Mouse (Mus musculus): ENCODE measurements around the gene Gm8279. TPM values are rescaled to one million over a fixed set of nuclear protein-coding genes. Genes with fewer than 3 reads are reported as not detected.

Gm8279 gene
- polyA plus RNA-seq (2015; fragmentation: Nextera tagmentation; extraction: Ambion mirVana): not detected in 2 replicates

DNA sequence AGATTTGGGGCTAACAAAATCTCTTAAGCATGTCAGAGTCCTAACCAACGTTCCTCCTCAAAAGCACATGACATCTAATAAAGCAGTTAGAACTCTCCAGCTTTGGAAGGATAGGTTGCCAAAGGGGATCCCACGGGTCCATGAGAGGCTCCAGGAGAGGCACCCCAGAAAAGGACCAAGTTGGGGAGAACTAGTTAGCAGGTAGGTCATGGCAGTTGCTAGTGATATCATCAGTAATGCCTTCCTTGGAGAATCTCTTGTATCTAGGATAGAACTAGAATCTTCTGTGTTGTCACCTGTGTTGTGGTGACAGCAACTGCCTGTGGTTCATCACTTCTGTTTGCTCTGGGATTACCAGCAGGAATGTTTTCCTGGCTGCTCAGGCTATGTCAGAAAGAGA is at the start of gene Gm8279:
Gene Gm8279 (plus strand): TSS at position 301 of the 400 bp plus-strand sequence.

DNA sequence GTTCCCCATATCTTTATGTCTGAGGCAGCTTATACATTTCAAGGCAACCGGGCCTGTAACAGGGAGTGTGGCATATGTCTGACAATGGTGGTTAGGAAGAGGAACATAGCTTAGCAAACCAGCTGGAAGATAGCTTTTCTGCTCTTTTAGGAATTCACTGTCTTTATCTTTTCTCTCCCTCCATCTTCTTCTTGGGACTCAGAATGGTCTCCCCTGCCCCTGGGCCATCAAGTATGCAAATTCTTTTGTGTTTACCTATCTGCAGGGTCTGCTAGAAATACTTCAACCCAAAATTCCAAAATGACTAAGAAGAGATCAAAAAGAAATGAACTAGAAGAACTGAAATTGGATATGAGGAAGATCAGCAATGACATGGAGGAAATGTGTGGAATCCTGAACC is 32.9 kb downstream of the Gm8279 start, which contains the start of gene Gm3317:
Gene Gm3317 (plus strand): TSS at position 301 of the 400 bp plus-strand sequence.

DNA sequence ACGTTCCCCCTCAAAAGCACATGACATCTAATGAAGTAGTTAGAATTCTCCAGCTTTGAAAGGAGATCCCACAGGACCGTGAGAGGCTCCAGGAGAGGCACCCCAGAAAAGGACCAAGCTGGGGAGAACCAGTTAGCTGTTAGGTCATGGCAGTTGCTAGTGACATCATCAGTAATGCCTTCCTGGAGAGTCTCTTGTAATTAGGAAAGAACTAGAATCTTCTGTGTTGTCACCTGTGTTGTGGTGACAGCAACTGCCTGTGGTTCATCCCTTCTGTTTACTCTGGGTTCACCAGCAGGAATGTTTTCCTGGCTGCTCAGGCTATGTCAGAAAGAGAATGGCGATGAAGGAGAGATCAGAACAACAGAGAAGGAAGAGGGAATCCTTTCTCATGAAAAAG is 54.2 kb downstream of the Gm8279 start, which contains the start of gene Gm8271:
Gene Gm8271 (plus strand): TSS at position 301 of the 400 bp plus-strand sequence.

Other genes with a start within 250 kb of the Gm8279 start
- not detected in 2 replicates for gene Gm3278, start 239.1 kb upstream of the Gm8279 start, polyA plus RNA-seq (2015; fragmentation: Nextera tagmentation; extraction: Ambion mirVana)
- not detected in 2 replicates for gene Gm8297, start 147.6 kb upstream of the Gm8279 start, polyA plus RNA-seq (2015; fragmentation: Nextera tagmentation; extraction: Ambion mirVana)
- not detected in 2 replicates for gene Gm3298, start 115.6 kb upstream of the Gm8279 start, polyA plus RNA-seq (2015; fragmentation: Nextera tagmentation; extraction: Ambion mirVana)
- not detected in 2 replicates for gene 4930555G01Rik, start 80.9 kb upstream of the Gm8279 start, polyA plus RNA-seq (2015; fragmentation: Nextera tagmentation; extraction: Ambion mirVana)
- 0.15 and 0.55 TPM in 2 replicates for gene Gm8281, start 60.5 kb upstream of the Gm8279 start, polyA plus RNA-seq (2015; fragmentation: Nextera tagmentation; extraction: Ambion mirVana)
- not detected in 2 replicates for gene Gm3317, start 33.0 kb downstream of the Gm8279 start, polyA plus RNA-seq (2015; fragmentation: Nextera tagmentation; extraction: Ambion mirVana)
- gene Gm8271, start 54.3 kb downstream of the Gm8279 start, polyA plus RNA-seq (2015; fragmentation: Nextera tagmentation; extraction: Ambion mirVana): not detected in 2 replicates
- gene Gm3526, start 129.1 kb downstream of the Gm8279 start, polyA plus RNA-seq (2015; fragmentation: Nextera tagmentation; extraction: Ambion mirVana): not detected in 2 replicates
- not detected in 2 replicates for gene Gm3542, start 203.4 kb downstream of the Gm8279 start, polyA plus RNA-seq (2015; fragmentation: Nextera tagmentation; extraction: Ambion mirVana)